Mouse (Mus musculus) lung, embryonic 16.5 days (tissue): ENCODE measurements around the gene Crat. TPM values are rescaled to one million over a fixed set of nuclear protein-coding genes. Genes with fewer than 3 reads are reported as not detected.
"Not testable (repeated sequence)": the region's sequence is repeated elsewhere in the genome, so short reads cannot be mapped to it uniquely, and the experiment has no call there.

Source experiments
- ATAC-seq: fragments of 200-750 bp; cut with Nextera tagmentation; 2 replicates; pipeline ENCODE4 v1.8.0; 2017; ENCODE audit warnings: low read depth, mild to moderate bottlenecking, moderate library complexity
- H3K27ac ChIP-seq: fragments of 300-500 bp; sonication (generic); 2 replicates; pipeline ENCODE4 v1.5.1; 2014; ENCODE audit warnings: mild to moderate bottlenecking, control low read depth, low read length
- H3K27me3 ChIP-seq: fragments of 300-500 bp; sonication (generic); 2 replicates; pipeline ENCODE4 v1.6.1; 2014; ENCODE audit warnings: low read depth, low read length, mixed read lengths; ENCODE audit not compliant: control insufficient read depth, insufficient read depth
- H3K36me3 ChIP-seq: fragments of 300-500 bp; sonication (generic); 2 replicates; pipeline ENCODE4 v1.6.1; 2014; ENCODE audit warnings: low read length; ENCODE audit not compliant: control insufficient read depth, insufficient read depth
- H3K4me1 ChIP-seq: fragments of 300-500 bp; sonication (generic); replicated peaks from 2 replicates; pipeline ENCODE4 v1.6.1; 2014; ENCODE audit warnings: low read length, mixed read lengths; ENCODE audit not compliant: control insufficient read depth, insufficient read depth
- H3K4me2 ChIP-seq: fragments of 300-500 bp; sonication (generic); 2 replicates; pipeline ENCODE4 v1.6.1; 2014; ENCODE audit warnings: low read depth, low read length, control low read depth
- H3K4me3 ChIP-seq: fragments of 300-500 bp; sonication (generic); 2 replicates; pipeline ENCODE4 v1.5.1; 2014; ENCODE audit warnings: mild to moderate bottlenecking, low read length, control low read depth
- H3K9ac ChIP-seq: fragments of 300-500 bp; sonication (generic); 2 replicates; pipeline ENCODE4 v1.6.1; 2014; ENCODE audit warnings: low read length, control low read depth
- H3K9me3 ChIP-seq: fragments of 300-500 bp; sonication (generic); 2 replicates; pipeline ENCODE4 v1.6.1; 2016; ENCODE audit warnings: low read length; ENCODE audit not compliant: control insufficient read depth
- WGBS: fragments of 180-500 bp; shearing (Covaris S2); extraction: QIAGEN DNeasy Blood & Tissue Kit; methylation state at CpG from one replicate; pipeline ENCODE4 v1.1.7; 2014; 5-methylcytosine and 5-hydroxymethylcytosine counted together
- polyA plus RNA-seq: library from polyadenylated mRNA; unstranded; fragments of >200 nt; fragmentation: Nextera tagmentation; extraction: Ambion mirVana; gene quantifications from 2 replicates; pipeline ENCODE4 v1.2.1, GENCODE M21; 2015

Gene Crat
- polyA plus RNA-seq, 1 experiment from 2014 or later, result 39.3 TPM

DNA sequence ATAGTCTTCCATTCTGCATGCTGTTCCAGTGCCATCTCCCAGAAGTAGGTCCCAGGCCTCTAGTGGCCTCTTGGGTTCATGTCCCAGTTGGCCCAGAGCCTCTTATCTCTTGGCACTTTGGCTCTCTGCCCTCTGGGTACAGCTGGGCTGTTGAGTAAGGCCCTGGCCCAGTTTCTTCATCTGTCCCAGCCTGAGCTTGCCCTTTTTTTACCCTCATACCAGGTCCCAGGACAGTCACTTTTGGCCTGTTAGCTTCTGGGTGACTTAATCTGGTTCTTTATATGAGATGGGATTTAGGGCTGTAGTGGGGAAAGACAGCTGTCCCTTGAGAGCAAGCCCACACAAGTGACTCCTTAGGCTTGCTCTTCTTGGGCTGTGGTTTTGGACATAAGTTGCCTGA lies 13.5 kb upstream of the Crat start:
- Histone ChIP-seq H3K9ac (no peak overlapping the region), H3K4me3 (no peak overlapping the region), H3K4me1 (no peaks in the 10 kb centered on the region), H3K27me3 (no peaks in the 10 kb centered on the region), H3K27ac (no peak overlapping the region), H3K9me3 (no peaks in the 10 kb centered on the region), H3K36me3 (peaks cover 53% of the 10 kb centered on the region), H3K4me2 (no peak overlapping the region)
- no peak for ATAC-seq

DNA sequence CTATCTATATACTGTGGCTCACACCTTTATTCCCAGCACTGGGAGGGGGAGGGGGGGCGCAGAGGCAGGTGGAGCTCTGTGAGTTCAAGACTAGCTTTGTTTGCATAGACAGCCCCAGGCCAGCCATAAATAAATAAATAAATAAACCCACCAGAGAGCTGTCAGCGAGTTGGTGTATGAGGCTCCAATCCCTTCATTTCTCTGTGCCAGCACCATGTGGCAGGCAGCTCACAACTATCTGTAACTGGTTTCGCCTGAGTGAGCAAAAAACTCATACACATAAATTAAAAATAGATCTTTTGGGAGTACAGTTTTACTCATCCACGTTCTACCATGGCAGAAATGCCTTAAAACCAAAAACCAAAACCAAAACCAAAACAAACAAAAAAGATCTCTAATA lies 5.8 kb upstream of the Crat start:
- Histone ChIP-seq H3K4me3 (no peak overlapping the region), H3K9ac (no peak overlapping the region), H3K27ac (no peak overlapping the region), H3K36me3 (no peaks in the 10 kb centered on the region; the same call in 1 of the 2 replicates), H3K27me3 (no peaks in the 10 kb centered on the region), H3K9me3 (no peaks in the 10 kb centered on the region), H3K4me1 (peaks cover 18% of the 10 kb centered on the region), H3K4me2 (no peak overlapping the region)
- ATAC-seq, result no peak
- WGBS, result 60% methylated on average over 4 of the region's 4 CpGs

DNA sequence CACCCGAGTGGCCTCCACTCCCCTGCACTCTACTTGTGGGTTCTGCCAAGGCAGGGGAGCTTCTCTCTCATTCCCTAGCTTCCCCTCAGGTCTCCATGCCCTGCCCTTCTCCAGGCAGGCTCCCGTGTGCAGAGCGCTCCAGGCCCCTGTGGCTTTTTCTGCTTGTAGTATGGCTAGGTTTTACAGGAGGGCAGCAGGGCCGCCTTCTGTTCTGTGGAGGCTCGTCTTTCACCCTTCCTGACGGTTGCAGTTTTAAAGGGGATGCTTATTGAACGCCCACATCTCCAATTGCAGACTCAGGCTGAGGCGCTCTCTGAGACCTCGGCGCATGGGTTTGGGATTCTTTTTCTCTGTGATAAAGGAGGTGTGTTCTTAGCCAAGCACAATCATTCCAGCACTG lies 3.5 kb upstream of the Crat start:
- H3K4me1 ChIP-seq, result peaks cover 22% of the 10 kb centered on the region
- no peaks in the 10 kb centered on the region for H3K9me3 ChIP-seq
- no peak for ATAC-seq
- peak overlapping the region; percentile 27; the same call in 1 of the 2 replicates for H3K9ac ChIP-seq
- no peaks in the 10 kb centered on the region for H3K27me3 ChIP-seq
- H3K36me3 ChIP-seq, result no peaks in the 10 kb centered on the region; the same call in 1 of the 2 replicates
- 34% methylated on average over 10 of the region's 10 CpGs for WGBS
- H3K4me2 ChIP-seq, result no peak overlapping the region
- H3K27ac ChIP-seq, result peak overlapping the region; percentile 26; the same call in 1 of the 2 replicates
- no peak overlapping the region for H3K4me3 ChIP-seq

- Histone ChIP-seq H3K9me3 (no peaks in the 10 kb centered on the region), H3K4me3 (no peak overlapping the region), H3K4me1 (peaks cover 26% of the 10 kb centered on the region), H3K27ac (no peak overlapping the region), H3K4me2 (no peak overlapping the region), H3K9ac (no peak overlapping the region; the same call in 1 of the 2 replicates), H3K36me3 (no peaks in the 10 kb centered on the region; the same call in 1 of the 2 replicates), H3K27me3 (no peaks in the 10 kb centered on the region)
- no peak for ATAC-seq
- 56% methylated on average over 6 of the region's 6 CpGs for WGBS
Measured at GRCm38 (mm10) chr2:30418259-30418658, 2.6 kb upstream of the Crat start.

DNA sequence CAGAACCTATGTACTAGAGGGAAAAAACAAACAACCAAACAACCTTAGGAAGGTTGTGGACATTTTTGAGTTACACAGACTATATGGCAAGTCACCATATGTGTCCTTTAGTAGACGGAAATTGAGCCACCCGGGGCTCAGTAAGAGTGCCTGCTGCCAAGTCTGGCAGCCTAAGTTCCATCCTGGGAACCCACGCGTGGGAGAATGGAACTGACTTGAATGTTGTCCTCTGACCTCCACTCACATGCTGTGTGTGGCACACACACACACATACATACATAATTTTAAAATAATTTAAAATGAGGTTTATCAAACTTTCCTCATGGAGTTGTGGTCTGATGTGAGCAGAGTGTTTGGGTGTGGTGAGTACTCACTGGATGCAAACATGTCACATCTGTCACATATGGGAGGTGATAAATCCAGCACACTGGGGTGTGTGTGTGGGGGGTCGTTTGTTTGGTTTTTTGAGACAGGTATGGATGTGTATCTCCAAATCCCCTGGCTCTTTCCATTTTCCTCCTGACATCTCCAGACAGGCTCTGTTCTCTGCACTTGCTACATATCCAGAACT lies 2.1 kb upstream of the Crat start:
- H3K27ac ChIP-seq, result no peak overlapping the region
- H3K9me3 ChIP-seq, result no peaks in the 10 kb centered on the region
- H3K36me3 ChIP-seq, result no peaks in the 10 kb centered on the region; the same call in 1 of the 2 replicates
- peak overlapping the region; percentile 64; the same call in 1 of the 2 replicates for H3K4me2 ChIP-seq
- no peaks in the 10 kb centered on the region for H3K27me3 ChIP-seq
- peaks cover 26% of the 10 kb centered on the region for H3K4me1 ChIP-seq
- no peak overlapping the region for H3K4me3 ChIP-seq
- ATAC-seq, result no peak
- H3K9ac ChIP-seq, result no peak overlapping the region
- WGBS, result 61% methylated on average over 5 of the region's 5 CpGs

DNA sequence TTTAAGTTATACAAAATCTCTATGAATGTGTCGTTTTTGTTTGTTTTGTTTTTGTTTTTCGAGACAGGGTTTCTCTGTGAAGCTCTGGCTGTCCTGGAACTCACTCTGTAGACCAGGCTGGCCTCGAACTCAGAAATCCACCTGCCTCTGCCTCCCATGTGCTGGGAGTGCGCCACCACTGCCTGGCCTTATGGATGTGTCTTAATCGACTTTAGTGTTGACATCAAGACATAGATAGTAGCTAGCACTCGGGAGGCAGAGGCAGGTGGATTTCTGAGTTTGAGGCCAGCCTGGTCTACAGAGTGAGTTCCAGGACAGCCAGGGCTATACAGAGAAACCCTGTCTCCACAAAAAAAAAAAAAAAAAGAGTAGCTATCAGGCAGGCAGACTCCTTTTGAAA lies 1.5 kb upstream of the Crat start:
- Histone ChIP-seq H3K4me3 (peak overlapping the region; percentile 64; the same call in 1 of the 2 replicates), H3K4me1 (peaks cover 26% of the 10 kb centered on the region), H3K4me2 (peak overlapping the region; percentile 64)
- H3K36me3 ChIP-seq, ATAC-seq, H3K27ac ChIP-seq, H3K27me3 ChIP-seq, H3K9me3 ChIP-seq, H3K9ac ChIP-seq: not testable (repeated sequence)
- WGBS, result 67% methylated on average over 6 of the region's 6 CpGs

DNA sequence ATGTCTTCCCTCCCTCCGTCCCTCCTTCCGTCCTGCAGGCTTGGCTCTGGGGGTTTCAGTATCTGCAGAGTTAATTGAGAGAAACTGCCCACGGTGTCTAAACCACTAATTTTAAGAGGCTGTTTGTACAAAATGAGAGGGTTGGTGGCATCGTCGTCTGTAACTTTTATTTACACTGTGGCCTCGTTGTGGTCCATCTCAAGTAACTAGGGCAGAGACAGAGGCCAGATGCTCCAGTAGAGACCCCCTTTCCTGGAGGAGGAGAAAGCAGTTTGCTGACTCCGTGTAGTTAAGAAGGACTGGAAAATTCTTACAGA lies 994 bp upstream of the Crat start:
- Histone ChIP-seq H3K4me1 (peaks cover 26% of the 10 kb centered on the region), H3K9me3 (no peaks in the 10 kb centered on the region), H3K27ac (peak overlapping the region; percentile 98), H3K4me3 (peak overlapping the region; percentile 64), H3K9ac (peak overlapping the region; percentile 90), H3K4me2 (peak overlapping the region; percentile 64), H3K27me3 (no peaks in the 10 kb centered on the region), H3K36me3 (no peaks in the 10 kb centered on the region)
- 0% methylated on average over 7 of the region's 7 CpGs for WGBS
- no peak for ATAC-seq

GRCm38 (mm10) chr2:30415936-30416648 lies 479 bp upstream of the Crat start, which contains the start of gene Ptpa:
Ptpa (plus strand) TSS chr2:30416039.
- Histone ChIP-seq H3K27ac (peak within 1 kb of the TSS; percentile 98), H3K36me3 (no peaks in the 10 kb centered on the region), H3K9me3 (no peaks in the 10 kb centered on the region), H3K4me2 (peak within 1 kb of the TSS; percentile 91), H3K9ac (peak within 1 kb of the TSS; percentile 90), H3K4me3 (peak within 1 kb of the TSS; percentile 64), H3K27me3 (no peaks in the 10 kb centered on the region), H3K4me1 (peaks cover 26% of the 10 kb centered on the region)
- under 1% methylated on average over 60 of the region's 67 CpGs for WGBS
- peak; percentile 92 for ATAC-seq

DNA sequence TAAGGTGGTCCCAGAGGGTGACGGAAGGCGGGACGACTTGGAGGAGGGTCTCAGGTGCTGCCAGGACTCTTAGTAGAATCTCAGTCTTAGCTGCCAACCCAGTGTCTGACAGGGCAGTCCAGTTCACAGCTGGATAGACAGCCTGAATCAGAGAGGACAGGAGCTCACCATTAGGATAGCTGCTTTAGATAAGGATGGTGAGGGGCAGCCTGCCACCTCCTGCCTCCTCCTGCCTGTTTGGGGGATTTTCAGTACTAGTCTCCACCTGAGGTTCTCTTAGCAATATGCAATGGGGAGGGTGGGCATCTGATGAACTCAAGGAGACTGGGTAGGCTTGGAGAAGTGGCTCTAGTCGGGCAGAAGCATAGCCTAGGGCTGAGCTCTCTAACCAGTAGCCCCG lies 932 bp downstream of the Crat start:
- no peaks in the 10 kb centered on the region for H3K9me3 ChIP-seq
- no peaks in the 10 kb centered on the region for H3K27me3 ChIP-seq
- peak overlapping the region; percentile 91 for H3K4me2 ChIP-seq
- 47% methylated on average over 5 of the region's 5 CpGs for WGBS
- peak overlapping the region; percentile 90 for H3K9ac ChIP-seq
- peaks cover 26% of the 10 kb centered on the region for H3K4me1 ChIP-seq
- H3K4me3 ChIP-seq, result peak overlapping the region; percentile 64
- H3K36me3 ChIP-seq, result no peaks in the 10 kb centered on the region
- H3K27ac ChIP-seq, result no peak overlapping the region
- ATAC-seq, result no peak
